Comparison of ENCODE assay signal across 34 mouse cellular contexts in genomic region chr10:117479721-117480455, GRCm38 (mm10).
"Had no signal": no experiment of that assay in that cellular context is flagged by ENCODE, and none has a peak within 500 bp of the region (broad histone marks: within the 10 kb centered on the region; RNA-seq: fewer than 3 reads in every experiment).

No protein-coding gene starts in this region.

- DNase-seq: heart, postnatal 14 days; heart, postnatal 36 days; heart, postnatal 4 days; kidney, adult 11 months; kidney, adult 18-20 months; kidney, adult 2 months; kidney, adult 8-10 months; kidney, adult 9 months; kidney, postnatal 10 days; kidney, postnatal 14 days; kidney, postnatal 25 days; kidney, postnatal 36 days; kidney, postnatal 4 days; layer of hippocampus, adult 9-11 months; layer of hippocampus, postnatal 36 days had no signal

- H3K36me3 ChIP-seq: heart, embryonic 12.5 days; heart, embryonic 13.5 days; heart, embryonic 15.5 days; hindbrain, embryonic 10.5 days; hindbrain, embryonic 12.5 days; hindbrain, embryonic 13.5 days; hindbrain, embryonic 15.5 days; intestine, embryonic 15.5 days; kidney, embryonic 15.5 days had no signal

- H3K4me2 ChIP-seq: heart, embryonic 11.5 days; heart, embryonic 12.5 days; heart, embryonic 13.5 days; heart, embryonic 15.5 days; hindbrain, embryonic 12.5 days; hindbrain, embryonic 13.5 days; hindbrain, embryonic 14.5 days; hindbrain, embryonic 15.5 days; intestine, embryonic 15.5 days; kidney, embryonic 15.5 days had no signal

- H3K9me3 ChIP-seq: heart, embryonic 13.5 days; heart, embryonic 15.5 days; hindbrain, embryonic 10.5 days; hindbrain, embryonic 12.5 days; hindbrain, embryonic 13.5 days; hindbrain, embryonic 15.5 days; intestine, embryonic 15.5 days; kidney, embryonic 15.5 days had no signal

- H3K27ac ChIP-seq: heart, embryonic 13.5 days; heart, embryonic 15.5 days; hindbrain, embryonic 10.5 days; hindbrain, embryonic 12.5 days; hindbrain, embryonic 13.5 days; hindbrain, embryonic 14.5 days; hindbrain, embryonic 15.5 days; hindbrain, postnatal 0 days; intestine, embryonic 15.5 days; kidney, postnatal 0 days; layer of hippocampus, adult 2 months; left cerebral cortex, adult 2 months had no signal

- H3K9ac ChIP-seq: heart, embryonic 12.5 days; heart, embryonic 13.5 days; heart, embryonic 15.5 days; hindbrain, embryonic 12.5 days; hindbrain, embryonic 13.5 days; hindbrain, embryonic 14.5 days; hindbrain, embryonic 15.5 days; intestine, embryonic 15.5 days; kidney, embryonic 15.5 days had no signal

- H3K27me3 ChIP-seq: heart, embryonic 12.5 days; heart, embryonic 13.5 days; heart, embryonic 15.5 days; hindbrain, embryonic 13.5 days; hindbrain, embryonic 15.5 days; intestine, embryonic 15.5 days; kidney, embryonic 15.5 days had no signal

- ATAC-seq: hindbrain, embryonic 16.5 days; hindbrain, postnatal 0 days; inflammation-experienced regulatory T-cells, adult 6 months; intestine, embryonic 15.5 days; intestine, embryonic 16.5 days; intestine, postnatal 0 days had no signal

- H3K4me1 ChIP-seq: heart, embryonic 12.5 days; heart, embryonic 13.5 days; heart, embryonic 15.5 days; hindbrain, embryonic 12.5 days; hindbrain, embryonic 15.5 days; intestine, embryonic 15.5 days had no signal

- H3K4me3 ChIP-seq: heart, embryonic 12.5 days; heart, embryonic 13.5 days; heart, embryonic 15.5 days; hindbrain, embryonic 10.5 days; hindbrain, embryonic 12.5 days; hindbrain, embryonic 13.5 days; hindbrain, embryonic 15.5 days; intestine, embryonic 15.5 days; kidney, embryonic 15.5 days; layer of hippocampus, adult 2 months; left cerebral cortex, adult 2 months had no signal
